Mouse (Mus musculus) heart, postnatal 0 days (tissue): ENCODE data around the gene St6galnac6.

Experiments
- CTCF ChIP-seq: IDR thresholded peaks from 2 replicates; pipeline ENCODE4 v1.5.1; 2016; ENCODE audit warnings: antibody characterized with exemption, control low read depth, low read depth
- EP300 ChIP-seq: IDR thresholded peaks from 2 replicates; pipeline ENCODE4 v1.6.1; 2016; ENCODE audit warnings: antibody characterized with exemption, low read depth

GRCm38 (mm10) chr2:32655394-32655744 lies 55.9 kb downstream of the St6galnac6 start:
- TF ChIP-seq CTCF = no peak
- no peak for TF ChIP-seq EP300
